Mouse (Mus musculus): ENCODE measurements around the gene Syndig1.

The Syndig1 gene

GRCm38 (mm10) chr2:149873346-149873745 is 44.3 kb downstream of the Syndig1 start:
- DNase-seq (ENCODE audit: low read depth, low spot score): no peak

- no peak for DNase-seq (ENCODE audit: low read depth, low spot score)
Measured at GRCm38 (mm10) chr2:149877954-149878353, 48.9 kb downstream of the Syndig1 start.

DNA sequence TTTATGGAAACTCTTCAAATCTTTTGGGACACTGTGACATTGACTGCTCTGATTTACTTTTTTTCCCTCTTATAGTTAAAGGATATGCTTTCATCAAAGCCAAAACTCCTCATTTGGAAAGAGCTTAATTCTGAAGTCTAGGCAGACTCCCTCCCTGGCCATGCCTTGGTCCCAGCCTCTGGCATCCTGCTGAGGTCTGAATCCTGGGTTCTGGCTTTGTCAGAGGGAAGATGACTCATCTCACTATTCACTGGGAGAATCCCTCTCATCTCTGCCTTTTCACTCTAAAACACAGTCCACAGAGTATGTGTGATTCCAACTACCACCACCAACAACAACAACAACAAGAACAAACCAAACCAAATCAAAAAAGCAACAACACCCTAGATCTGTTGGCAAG is 58.6 kb downstream of the Syndig1 start:
- DNase-seq (ENCODE audit: low read depth, low spot score): no peak

GRCm38 (mm10) chr2:149891647-149892046 is 62.6 kb downstream of the Syndig1 start:
- DNase-seq (ENCODE audit: low read depth, low spot score): no peak

- DNase-seq (ENCODE audit: low read depth, low spot score): no peak
Measured at GRCm38 (mm10) chr2:149896337-149896736, 67.3 kb downstream of the Syndig1 start.

GRCm38 (mm10) chr2:149899615-149900014 is 70.6 kb downstream of the Syndig1 start:
- no peak for DNase-seq (ENCODE audit: low read depth, low spot score)

DNA sequence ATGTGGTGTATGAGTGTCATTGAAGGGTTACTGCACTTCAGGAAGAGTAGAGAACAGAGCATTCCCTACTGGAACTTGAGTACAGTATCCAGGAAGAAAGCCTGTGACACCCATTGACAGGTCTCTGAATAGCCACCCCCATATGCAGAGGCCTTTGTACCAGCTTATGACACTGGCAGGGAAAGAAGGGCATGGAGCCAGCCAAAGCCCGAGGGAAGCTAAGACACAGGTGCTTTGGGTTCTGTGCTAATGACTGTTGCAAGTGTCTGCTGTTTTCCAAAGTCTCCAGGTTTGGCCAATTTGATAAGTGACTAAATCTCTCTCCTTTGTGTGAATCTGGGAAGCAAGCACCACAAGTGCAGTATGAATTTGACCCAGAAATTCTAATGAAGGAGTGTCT is 71.6 kb downstream of the Syndig1 start:
- no peak for DNase-seq (ENCODE audit: low read depth, low spot score)

DNA sequence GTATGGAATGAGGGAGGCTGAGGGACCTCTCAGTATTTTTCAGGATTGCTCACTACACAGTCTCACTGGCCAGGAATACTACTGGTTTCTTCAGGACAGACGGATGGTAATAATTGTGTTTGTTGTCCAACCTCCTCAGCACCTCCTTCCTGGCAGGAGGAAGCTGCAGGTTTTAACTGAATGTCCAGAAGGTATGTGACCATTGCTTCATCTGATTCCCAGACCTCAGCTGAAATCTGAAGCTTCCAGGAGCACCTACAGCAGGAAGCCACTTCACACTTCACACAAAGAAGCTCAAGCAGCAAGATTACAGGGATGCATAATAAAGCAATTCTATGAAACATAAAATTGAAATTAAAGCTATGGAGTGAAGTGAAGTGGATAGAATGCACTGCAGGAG is 75.4 kb downstream of the Syndig1 start:
- no peak for DNase-seq (ENCODE audit: low read depth, low spot score)

DNA sequence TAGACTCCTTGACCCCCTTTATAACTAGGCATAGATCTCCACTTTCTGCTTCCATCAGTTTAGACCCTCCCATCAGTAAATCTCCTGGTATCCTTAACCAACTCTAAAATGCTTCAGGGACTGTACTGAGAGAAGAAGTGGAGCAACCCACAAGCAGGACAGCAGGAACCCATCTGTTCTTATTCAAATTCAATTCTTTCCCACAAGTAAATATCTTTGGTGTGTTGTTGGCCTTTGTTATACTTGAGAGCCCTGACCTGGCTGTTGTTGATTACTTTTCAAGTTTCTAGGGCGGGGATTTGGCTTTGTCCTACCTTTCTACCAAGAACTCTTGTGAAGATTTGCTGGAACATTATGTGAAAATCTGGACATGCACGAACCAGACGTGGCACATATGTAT is 77.7 kb downstream of the Syndig1 start:
- no peak for DNase-seq (ENCODE audit: low read depth, low spot score)

DNA sequence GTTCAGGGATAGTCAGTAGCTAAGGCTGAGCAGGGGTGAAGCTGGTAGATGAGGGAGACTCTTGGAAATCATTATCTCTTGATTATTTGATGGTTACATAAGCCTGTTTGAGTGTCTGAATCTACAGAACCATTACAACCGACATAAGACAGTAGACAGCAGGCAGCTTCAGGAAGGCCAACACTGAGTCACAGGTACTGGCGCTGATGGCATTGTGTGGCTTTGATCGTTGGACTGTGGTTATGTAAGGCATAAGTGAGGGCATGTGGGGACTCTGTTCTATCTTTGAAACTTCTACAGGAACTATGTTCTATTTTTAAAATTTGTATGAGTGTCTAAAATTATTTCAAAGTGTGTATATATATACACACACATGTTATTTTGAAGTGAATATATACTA is 88.2 kb downstream of the Syndig1 start:
- no peak for DNase-seq (ENCODE audit: low read depth, low spot score)

GRCm38 (mm10) chr2:149923561-149923960 is 94.5 kb downstream of the Syndig1 start:
- DNase-seq (ENCODE audit: low read depth, low spot score): no peak

DNA sequence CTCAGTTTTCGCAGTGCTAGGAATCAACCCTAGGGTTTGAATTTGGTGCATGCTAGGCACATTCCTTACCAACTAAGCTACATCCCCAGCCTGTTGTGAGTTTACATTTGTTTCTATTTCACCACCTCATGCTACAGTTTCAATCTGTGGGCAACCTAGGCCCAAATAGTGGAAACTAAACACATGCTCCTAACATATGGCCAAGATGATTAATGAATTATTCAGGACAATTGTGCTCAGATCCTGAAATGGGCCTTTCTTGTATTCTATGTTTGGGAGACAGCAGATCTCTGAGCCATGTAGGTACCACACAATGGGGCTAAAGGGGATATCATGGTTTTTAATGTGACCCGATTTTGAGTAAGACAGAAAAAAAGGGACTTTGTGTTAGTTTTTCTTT is 96.9 kb downstream of the Syndig1 start:
- DNase-seq (ENCODE audit: low read depth, low spot score): no peak

DNA sequence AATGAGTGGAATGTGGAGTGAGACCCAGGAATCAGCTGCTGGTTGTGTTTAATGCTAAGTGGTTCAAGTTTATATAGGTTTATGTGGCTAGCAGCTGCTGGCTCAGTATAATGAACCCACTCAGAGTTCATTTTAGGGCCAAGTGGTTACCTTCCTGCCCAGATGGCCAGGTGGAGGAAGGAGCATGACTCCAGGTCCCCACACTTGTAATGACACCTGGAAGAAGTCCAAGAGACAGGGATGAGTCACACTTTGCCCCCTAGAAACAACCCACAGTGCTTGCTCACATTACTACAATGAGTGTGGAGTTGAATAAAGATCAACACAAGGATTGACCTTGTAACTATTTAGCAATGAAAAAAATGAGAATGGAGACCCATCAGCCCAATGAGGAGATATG is 98.0 kb downstream of the Syndig1 start:
- no peak for DNase-seq (ENCODE audit: low read depth, low spot score)

GRCm38 (mm10) chr2:149927481-149927880 is 98.5 kb downstream of the Syndig1 start:
- no peak for DNase-seq (ENCODE audit: low read depth, low spot score)

- DNase-seq (ENCODE audit: low read depth, low spot score): no peak
Measured at GRCm38 (mm10) chr2:149929986-149930385, 101.0 kb downstream of the Syndig1 start.

DNA sequence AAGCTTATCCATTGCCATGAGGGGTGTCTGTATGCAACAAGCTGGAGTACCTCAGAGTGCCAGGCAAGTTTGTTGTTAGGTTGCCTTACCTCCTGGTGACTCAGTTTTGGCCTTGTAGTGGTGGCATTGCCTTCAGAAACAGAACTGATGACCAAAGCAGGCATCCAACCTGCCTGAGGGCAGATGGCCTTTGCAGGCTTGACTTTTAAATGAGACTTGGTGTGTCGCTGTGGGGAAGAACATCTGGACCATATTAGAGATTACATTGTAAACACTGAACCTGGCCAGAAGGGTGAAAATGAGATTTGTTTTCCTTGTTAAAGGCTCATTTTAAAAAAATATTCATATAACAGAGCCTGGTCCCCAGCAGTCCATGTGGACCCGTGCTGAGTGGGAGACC is 102.1 kb downstream of the Syndig1 start:
- DNase-seq (ENCODE audit: low read depth, low spot score): peak; percentile 67

- no peak for DNase-seq (ENCODE audit: low read depth, low spot score)
Measured at GRCm38 (mm10) chr2:149932095-149932494, 103.1 kb downstream of the Syndig1 start.

- DNase-seq (ENCODE audit: low read depth, low spot score): no peak
Measured at GRCm38 (mm10) chr2:149933247-149933898, 104.4 kb downstream of the Syndig1 start.

DNA sequence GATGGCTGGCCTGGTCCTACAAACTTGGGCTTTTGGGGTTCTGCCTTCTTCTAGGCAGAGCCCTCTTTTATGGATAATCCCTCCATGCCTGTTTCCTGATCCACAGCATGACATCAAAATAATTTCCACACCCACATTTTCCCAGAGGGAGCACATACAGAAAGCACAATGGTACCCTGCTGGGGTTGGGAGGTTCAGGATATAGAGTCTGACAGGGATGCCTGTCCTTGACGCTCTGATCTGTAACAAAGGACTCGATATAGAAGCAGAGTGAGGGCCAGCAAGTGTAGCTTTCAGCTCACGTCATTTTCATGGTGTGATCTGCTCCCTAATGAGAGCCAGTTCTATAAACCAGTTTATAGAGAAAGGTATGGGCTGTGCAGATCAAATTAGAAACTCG is 105.1 kb downstream of the Syndig1 start:
- peak; percentile 18 for DNase-seq (ENCODE audit: low read depth, low spot score)

GRCm38 (mm10) chr2:149938829-149939228 is 109.8 kb downstream of the Syndig1 start:
- DNase-seq (ENCODE audit: low read depth, low spot score): no peak

GRCm38 (mm10) chr2:149939586-149939985 is 110.6 kb downstream of the Syndig1 start:
- no peak for DNase-seq (ENCODE audit: low read depth, low spot score)

DNA sequence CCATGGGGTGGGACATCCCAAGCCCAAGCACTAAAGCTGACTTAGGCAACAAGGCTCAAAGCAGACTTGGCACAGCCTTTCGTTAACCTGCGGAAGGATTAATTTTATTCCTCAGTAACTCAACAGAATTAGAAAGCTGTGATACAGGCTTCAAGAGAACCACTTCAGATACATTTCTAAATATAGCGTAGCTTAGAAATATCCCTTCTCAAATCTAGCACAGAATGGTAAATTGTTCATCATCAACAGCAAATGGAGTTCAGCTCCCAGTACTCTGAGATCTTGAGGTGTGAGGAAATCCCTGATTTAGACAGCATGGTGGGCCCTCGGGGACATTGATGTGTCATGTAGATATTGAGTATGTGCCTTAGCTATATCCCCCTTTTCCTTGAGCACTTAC is 121.6 kb downstream of the Syndig1 start:
- no peak for DNase-seq (ENCODE audit: low read depth, low spot score)

- no peak for DNase-seq (ENCODE audit: low read depth, low spot score)
Measured at GRCm38 (mm10) chr2:149971014-149971413, 142.0 kb downstream of the Syndig1 start.

- no peak for DNase-seq (ENCODE audit: low read depth, low spot score)
Measured at GRCm38 (mm10) chr2:149973583-149973982, 144.6 kb downstream of the Syndig1 start.

Measured in forelimb bud, embryonic 11.5 days (tissue).